Mouse (Mus musculus) heart, postnatal 0 days (tissue): Measurements from ENCODE around the gene Rhcg.

Experiments used
- CTCF ChIP-seq: IDR thresholded peaks from 2 replicates; pipeline ENCODE4 v1.5.1; 2016; ENCODE audit warnings: antibody characterized with exemption, control low read depth, low read depth
- EP300 ChIP-seq: IDR thresholded peaks from 2 replicates; pipeline ENCODE4 v1.6.1; 2016; ENCODE audit warnings: antibody characterized with exemption, low read depth

GRCm38 (mm10) chr7:79572191-79572818, 45.2 kb downstream of the Rhcg start:
- TF ChIP-seq CTCF: no peak
- TF ChIP-seq EP300: no peak
